Mouse (Mus musculus) megakaryocyte, embryonic 14.5 days (primary cell): ENCODE data around the gene Adam22.

ENCODE experiments used
- FLI1 ChIP-seq: IDR thresholded peaks from 2 replicates; pipeline ENCODE4 v1.6.1; 2012; ENCODE audit warnings: low read length, inconsistent platforms, mixed read lengths
- GATA1 ChIP-seq: IDR thresholded peaks from 3 replicates; pipeline ENCODE4 v1.6.1; 2012; ENCODE audit warnings: mixed read lengths, low read length, inconsistent platforms, borderline replicate concordance

- no peak for TF ChIP-seq FLI1
- no peak for TF ChIP-seq GATA1
Observed at GRCm38 (mm10) chr5:8063207-8063606, 304.8 kb downstream of the Adam22 start.
